Mouse (Mus musculus) kidney, adult 2 months (tissue): ENCODE measurements at regions not wholly inside any gene's neighbourhood (a gene's known extent, or its start where the extent isn't known, plus 50 kb on each side); places are given as distances from the start of the nearest gene placed in this dataset.

Experiments
- CTCF ChIP-seq: fragments of 200-500 bp; conservative IDR thresholded peaks from 2 replicates; pipeline ENCODE4 v1.5.1; 2011; ENCODE audit warnings: low read depth, mild to moderate bottlenecking, control low read depth, low read length, moderate library complexity, mixed read lengths; ENCODE audit not compliant: insufficient read depth, insufficient read length
- POLR2A ChIP-seq: fragments of 200-500 bp; IDR thresholded peaks from one replicate; pipeline ENCODE4 v1.6.1; 2011; ENCODE audit warnings: low read depth, low read length, control low read depth

GRCm38 (mm10) chr10:112803557-112803956 lies 125.2 kb downstream of the Atxn7l3b start:
- TF ChIP-seq POLR2A (no peak), CTCF (0 out of 2 replicates have a peak, but pooled peaks have one; percentile 20)
